Mouse (Mus musculus) forebrain, embryonic 12.5 days (tissue): Measurements from ENCODE around the gene Etfb. TPM values are rescaled to one million over a fixed set of nuclear protein-coding genes. Genes with fewer than 3 reads are reported as not detected.
A peak's percentile ranks its signal among the peaks of the same experiment; 100 is the strongest.

ENCODE experiments used
- ATAC-seq: fragments of 200-750 bp; cut with Nextera tagmentation; 2 replicates; pipeline ENCODE4 v1.8.0; 2017; ENCODE audit warnings: moderate TSS enrichment; ENCODE audit not compliant: low FRiP score
- H3K27ac ChIP-seq: fragments of 300-500 bp; sonication (generic); 2 replicates; pipeline ENCODE4 v1.5.1; 2016; ENCODE audit warnings: mild to moderate bottlenecking
- H3K27me3 ChIP-seq: fragments of 300-500 bp; sonication (generic); 2 replicates; pipeline ENCODE4 v1.6.1; 2016; ENCODE audit warnings: mild to moderate bottlenecking
- H3K36me3 ChIP-seq: fragments of 300-500 bp; sonication (generic); replicated peaks from 2 replicates; pipeline ENCODE4 v1.6.1; 2016; ENCODE audit warnings: mild to moderate bottlenecking
- H3K4me1 ChIP-seq: fragments of 300-500 bp; sonication (generic); 2 replicates; pipeline ENCODE4 v1.6.1; 2016
- H3K4me2 ChIP-seq: fragments of 300-500 bp; sonication (generic); 2 replicates; pipeline ENCODE4 v1.6.1; 2016; ENCODE audit warnings: mild to moderate bottlenecking, moderate library complexity
- H3K4me3 ChIP-seq: fragments of 300-500 bp; sonication (generic); replicated peaks from 2 replicates; pipeline ENCODE4 v1.5.1; 2016; ENCODE audit warnings: mild to moderate bottlenecking
- H3K9ac ChIP-seq: fragments of 300-500 bp; sonication (generic); 2 replicates; pipeline ENCODE4 v1.6.1; 2016; ENCODE audit warnings: mild to moderate bottlenecking
- H3K9me3 ChIP-seq: fragments of 300-500 bp; sonication (generic); 2 replicates; pipeline ENCODE4 v1.6.1; 2016
- WGBS: fragments of 180-500 bp; shearing (Covaris S2); methylation state at CpG from one replicate; pipeline ENCODE4 v1.1.7; 2016; 5-methylcytosine and 5-hydroxymethylcytosine counted together
- polyA plus RNA-seq: library from polyadenylated mRNA; unstranded; fragments of >200 nt; fragmentation: Nextera tagmentation; extraction: Ambion mirVana; gene quantifications from 2 replicates; pipeline ENCODE4 v1.2.1, GENCODE M21; 2016

The Etfb gene
- polyA plus RNA-seq, 1 experiment from 2014 or later, result 161 TPM

DNA sequence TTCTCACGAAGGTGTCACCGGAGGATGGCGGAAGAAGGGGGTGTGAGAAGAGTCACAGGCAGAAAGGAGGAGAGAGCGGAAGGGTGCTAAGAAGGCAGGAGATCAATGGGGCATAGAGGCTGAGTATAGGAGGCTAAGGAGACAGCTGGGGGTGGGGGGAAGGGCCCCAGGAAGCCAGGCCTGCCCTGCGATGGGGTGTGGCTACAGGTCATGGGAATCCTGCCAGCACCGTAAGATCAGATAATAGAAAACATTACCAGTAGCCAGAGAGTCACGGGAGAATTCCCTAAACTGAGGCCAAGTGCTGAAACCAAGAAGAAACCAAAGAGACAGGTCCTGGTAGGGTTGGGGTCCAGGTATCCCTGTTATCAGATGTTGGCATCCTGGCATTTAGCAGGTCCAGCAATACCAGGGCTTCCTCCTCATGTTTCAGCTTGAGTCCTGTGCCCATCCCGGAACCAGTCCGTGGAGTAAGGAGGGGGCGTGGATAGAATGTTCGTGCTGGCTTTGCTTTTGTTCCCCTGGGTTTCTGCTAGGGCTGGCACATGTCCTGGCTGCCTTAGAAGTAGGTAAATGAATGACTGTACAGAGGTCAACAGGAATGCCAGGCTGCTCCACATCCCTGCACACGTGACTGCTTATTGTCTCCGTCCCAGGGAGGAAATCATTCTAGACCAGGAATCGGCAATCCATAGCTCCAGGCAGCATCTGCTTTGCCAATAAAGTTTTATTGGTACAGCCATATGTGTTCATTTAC is 9.9 kb downstream of the Etfb start:
- no peak overlapping the region for H3K9ac ChIP-seq
- H3K27ac ChIP-seq, result no peak overlapping the region
- no peak overlapping the region for H3K4me2 ChIP-seq
- H3K4me3 ChIP-seq, result no peak overlapping the region
- H3K9me3 ChIP-seq, result no peaks in the 10 kb centered on the region
- no peaks in the 10 kb centered on the region for H3K4me1 ChIP-seq
- peaks cover 45% of the 10 kb centered on the region for H3K36me3 ChIP-seq
- no peak for ATAC-seq
- WGBS, result 91% methylated on average over 14 of the region's 14 CpGs
- H3K27me3 ChIP-seq, result no peaks in the 10 kb centered on the region

DNA sequence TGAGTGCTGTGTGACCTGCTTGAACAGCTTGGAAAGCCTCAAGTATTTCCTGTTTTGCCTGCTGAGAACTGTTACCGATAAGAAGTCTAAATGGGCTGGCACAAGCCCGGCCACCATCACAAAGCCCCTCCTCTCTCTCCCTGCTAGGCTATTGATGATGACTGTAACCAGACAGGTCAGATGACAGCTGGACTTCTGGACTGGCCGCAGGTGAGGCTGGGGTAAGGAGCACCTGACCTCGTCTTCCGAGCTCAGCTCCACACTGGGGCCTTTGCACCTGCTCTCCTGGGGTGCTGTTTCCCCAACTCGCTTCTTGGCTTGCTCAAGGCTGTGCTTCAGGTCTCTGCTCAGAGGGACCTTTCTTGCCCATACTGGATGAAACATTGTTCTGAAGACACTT is 10.5 kb downstream of the Etfb start:
- H3K36me3 ChIP-seq, result peaks cover 45% of the 10 kb centered on the region
- no peaks in the 10 kb centered on the region for H3K4me1 ChIP-seq
- no peak overlapping the region for H3K27ac ChIP-seq
- ATAC-seq, result no peak
- no peaks in the 10 kb centered on the region for H3K27me3 ChIP-seq
- no peak overlapping the region for H3K4me2 ChIP-seq
- no peaks in the 10 kb centered on the region for H3K9me3 ChIP-seq
- no peak overlapping the region for H3K4me3 ChIP-seq
- WGBS, result 90% methylated on average over 6 of the region's 6 CpGs
- H3K9ac ChIP-seq, result no peak overlapping the region

DNA sequence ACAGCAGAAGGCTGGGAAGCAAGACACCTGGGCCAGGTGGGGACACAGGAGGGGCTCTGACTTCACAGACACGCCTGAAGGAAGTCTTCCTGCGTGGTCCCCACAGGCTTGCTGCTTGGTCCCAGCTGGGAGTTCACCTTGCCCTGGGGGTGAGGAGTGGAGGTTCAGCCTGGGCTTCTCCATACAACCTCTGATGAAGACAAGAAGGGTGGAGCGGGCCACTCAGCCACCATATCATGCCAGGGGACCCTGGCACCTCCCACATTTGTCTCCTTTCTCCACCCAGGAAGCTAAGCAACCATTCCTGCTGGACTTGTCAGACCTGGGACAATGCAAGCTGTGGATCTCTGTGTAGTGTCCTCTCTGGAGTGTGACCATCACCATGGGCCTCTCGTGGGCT is 19.0 kb downstream of the Etfb start, which contains the start of gene Vsig10l:
Gene Vsig10l, plus strand, starts transcription at position 301 of the 400 bp plus-strand sequence.
- H3K4me2 ChIP-seq, result no peak within 1 kb of the TSS
- no peak within 1 kb of the TSS for H3K4me3 ChIP-seq
- 69% methylated on average over 4 of the region's 4 CpGs for WGBS

DNA sequence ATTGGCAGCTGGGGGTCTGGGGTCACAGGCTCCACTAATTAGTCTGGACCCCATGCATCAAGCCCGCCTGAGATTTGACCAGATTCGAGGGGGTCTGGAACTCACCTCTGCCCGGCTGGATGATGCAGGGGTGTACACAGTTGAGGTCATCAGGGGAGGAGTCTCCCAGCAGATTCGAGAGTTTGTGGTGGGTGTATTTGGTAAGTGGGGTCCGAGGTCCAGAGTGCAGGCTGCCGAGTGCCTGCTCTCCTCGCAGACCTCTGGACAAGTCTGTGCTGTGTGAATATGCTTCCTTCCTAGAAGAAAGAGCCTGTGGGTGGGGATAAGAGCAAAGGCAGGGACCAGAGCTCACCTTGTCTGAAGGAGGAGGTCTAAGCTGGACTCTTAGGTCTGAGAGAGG is 20.1 kb downstream of the Etfb start:
- Histone ChIP-seq H3K36me3 (no peaks in the 10 kb centered on the region), H3K4me2 (no peak overlapping the region), H3K9ac (no peak overlapping the region), H3K27me3 (peaks cover 27% of the 10 kb centered on the region), H3K27ac (no peak overlapping the region), H3K4me3 (no peak overlapping the region), H3K4me1 (peaks cover 18% of the 10 kb centered on the region), H3K9me3 (no peaks in the 10 kb centered on the region)
- WGBS, result 88% methylated on average over 7 of the region's 7 CpGs
- ATAC-seq, result no peak

More for the DNA sequence above, 19.0 kb downstream of the Etfb start, which contains the start of gene Vsig10l:
- no peak within 1 kb of the TSS for H3K9ac ChIP-seq
- H3K27ac ChIP-seq, result no peak within 1 kb of the TSS
- H3K27me3 ChIP-seq, result peaks cover 23% of the 10 kb centered on the region
- no peak for ATAC-seq
- H3K4me1 ChIP-seq, result peaks cover 18% of the 10 kb centered on the region
- H3K36me3 ChIP-seq, result peaks cover 1% of the 10 kb centered on the region; the same call in 1 of the 2 replicates
- no peaks in the 10 kb centered on the region for H3K9me3 ChIP-seq

DNA sequence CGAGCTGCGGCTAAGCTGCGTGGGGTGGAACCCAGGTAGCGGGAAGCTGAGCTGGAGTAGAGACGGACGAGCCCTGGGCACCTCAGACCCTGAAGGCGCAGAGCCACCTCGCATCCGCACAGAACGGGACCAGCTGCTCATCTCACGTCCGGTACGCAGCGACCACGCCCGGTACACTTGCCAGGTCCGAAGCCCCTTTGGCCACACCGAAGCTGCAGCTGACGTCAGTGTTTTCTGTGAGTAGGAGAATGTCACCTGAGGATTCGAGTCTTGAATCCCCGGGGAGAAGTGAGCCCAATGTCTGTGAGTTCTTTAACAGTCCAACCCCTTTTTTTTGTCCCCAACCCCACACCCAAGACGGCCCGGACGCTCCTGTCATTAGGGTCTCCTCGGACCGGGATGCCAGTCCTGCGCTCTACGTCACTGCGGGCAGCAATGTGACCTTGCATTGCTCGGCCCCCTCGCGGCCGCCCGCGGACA is 21.0 kb downstream of the Etfb start:
- Histone ChIP-seq H3K9me3 (no peaks in the 10 kb centered on the region), H3K4me1 (peaks cover 18% of the 10 kb centered on the region), H3K27ac (no peak overlapping the region), H3K36me3 (no peaks in the 10 kb centered on the region), H3K9ac (peak overlapping the region; percentile 47), H3K4me2 (peak overlapping the region; percentile 85), H3K4me3 (peak overlapping the region; percentile 46), H3K27me3 (peaks cover 27% of the 10 kb centered on the region)
- WGBS, result 6% methylated on average over 35 of the region's 35 CpGs
- ATAC-seq, result peak; percentile 12; the same call in 1 of the 2 replicates

DNA sequence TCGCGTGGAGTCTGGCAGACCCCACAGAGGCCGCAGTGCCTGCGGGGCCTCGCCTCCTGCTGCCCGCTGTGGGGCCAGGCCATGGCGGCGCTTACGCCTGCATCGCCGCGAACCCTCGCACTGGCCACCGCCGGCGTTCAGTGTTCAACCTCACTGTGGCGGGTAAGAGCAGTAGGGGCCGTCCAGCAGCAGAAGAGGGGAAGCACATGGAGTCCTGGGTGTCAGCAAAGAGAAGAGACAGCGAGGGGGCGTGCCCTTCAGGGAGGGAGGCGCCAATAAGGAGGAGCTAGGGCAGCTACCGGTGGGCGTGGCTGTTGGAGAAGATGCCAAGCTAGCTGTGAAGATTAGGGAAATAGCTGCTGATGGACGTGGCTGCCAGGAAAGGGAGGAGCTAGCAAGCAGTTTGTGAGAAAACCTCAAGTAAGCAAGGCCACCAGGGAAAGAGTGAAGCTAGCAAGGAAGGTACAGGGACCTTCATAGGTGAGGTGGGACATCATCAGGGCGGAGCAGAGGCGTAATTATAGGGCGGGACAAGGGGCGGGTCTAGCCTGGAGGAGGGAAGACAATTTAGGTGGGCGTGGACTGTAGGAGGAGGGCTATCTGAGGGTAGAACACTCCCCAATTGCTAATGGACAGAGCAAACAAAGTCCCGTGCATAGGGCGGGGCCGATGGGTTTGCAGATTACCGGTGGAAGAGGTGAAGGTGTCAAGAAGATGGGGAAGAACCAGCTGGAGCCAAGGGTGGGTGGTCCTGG is 21.6 kb downstream of the Etfb start:
- peak; percentile 84 for ATAC-seq
- no peaks in the 10 kb centered on the region for H3K36me3 ChIP-seq
- H3K9me3 ChIP-seq, result no peaks in the 10 kb centered on the region
- under 1% methylated on average over 32 of the region's 33 CpGs for WGBS
- peaks cover 18% of the 10 kb centered on the region for H3K4me1 ChIP-seq
- peaks cover 27% of the 10 kb centered on the region for H3K27me3 ChIP-seq
- peak overlapping the region; percentile 47 for H3K9ac ChIP-seq
- H3K27ac ChIP-seq, result no peak overlapping the region
- H3K4me3 ChIP-seq, result peak overlapping the region; percentile 46
- peak overlapping the region; percentile 85 for H3K4me2 ChIP-seq

DNA sequence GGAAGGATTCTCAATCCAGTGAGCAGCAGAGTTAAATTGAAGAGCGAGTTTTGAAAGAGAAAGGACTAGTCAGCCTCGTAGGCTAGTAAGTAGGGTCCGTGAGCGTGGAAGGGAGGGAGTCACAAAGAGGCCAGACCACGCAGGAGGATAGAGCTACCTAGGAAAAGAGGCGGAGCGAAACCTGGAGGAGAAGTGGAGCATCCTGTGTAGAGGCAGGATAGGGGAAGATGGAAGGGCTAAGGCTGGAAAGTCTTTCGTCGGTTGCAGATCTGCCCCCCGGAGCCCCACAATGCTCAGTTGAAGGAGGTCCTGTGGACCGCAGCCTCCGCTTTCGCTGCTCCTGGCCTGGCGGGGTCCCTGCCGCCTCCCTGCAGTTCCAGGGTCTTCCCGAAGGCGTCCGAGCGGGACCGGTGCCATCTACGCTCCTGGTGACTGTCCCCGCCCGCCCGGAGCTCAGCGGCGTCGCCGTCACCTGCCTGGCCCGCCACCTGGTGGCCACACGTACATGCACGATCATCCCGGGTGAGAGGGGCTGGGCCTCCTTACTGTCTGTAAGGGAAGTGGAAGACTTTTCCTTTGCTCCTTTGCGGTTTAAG is 22.3 kb downstream of the Etfb start:
- Histone ChIP-seq H3K36me3 (no peaks in the 10 kb centered on the region), H3K27ac (no peak overlapping the region), H3K4me1 (peaks cover 18% of the 10 kb centered on the region), H3K27me3 (peaks cover 27% of the 10 kb centered on the region), H3K9me3 (no peaks in the 10 kb centered on the region), H3K4me2 (peak overlapping the region; percentile 85), H3K9ac (peak overlapping the region; percentile 40), H3K4me3 (peak overlapping the region; percentile 46)
- WGBS, result under 1% methylated on average over 33 of the region's 33 CpGs
- peak; percentile 75 for ATAC-seq

DNA sequence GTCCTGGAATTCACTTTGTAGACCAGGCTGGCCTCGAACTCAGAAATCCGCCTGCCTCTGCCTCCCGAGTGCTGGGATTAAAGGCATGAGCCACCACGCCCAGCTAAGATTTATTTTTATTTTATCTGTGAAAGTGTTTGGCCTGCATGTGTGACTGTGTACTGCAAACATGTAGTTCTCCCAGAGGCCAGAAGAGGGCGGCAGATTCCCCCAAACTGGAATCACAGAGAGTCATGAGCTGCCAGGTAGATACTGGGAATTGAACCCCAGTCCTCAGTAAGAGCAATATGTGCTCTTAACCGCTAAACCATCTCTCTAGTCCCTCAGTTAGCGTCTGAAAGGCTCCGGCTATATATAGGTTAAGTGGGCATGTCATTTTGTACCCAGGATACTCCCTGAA is 26.5 kb downstream of the Etfb start:
- H3K4me1 ChIP-seq, result peaks cover 10% of the 10 kb centered on the region
- no peak for ATAC-seq
- H3K4me2 ChIP-seq, result no peak overlapping the region
- H3K36me3 ChIP-seq, result peaks cover 4% of the 10 kb centered on the region; the same call in 1 of the 2 replicates
- H3K4me3 ChIP-seq, result no peak overlapping the region
- peaks cover 7% of the 10 kb centered on the region for H3K27me3 ChIP-seq
- 40% methylated on average over 8 of the region's 8 CpGs for WGBS
- H3K27ac ChIP-seq, result no peak overlapping the region
- H3K9ac ChIP-seq, result no peak overlapping the region
- no peaks in the 10 kb centered on the region for H3K9me3 ChIP-seq

DNA sequence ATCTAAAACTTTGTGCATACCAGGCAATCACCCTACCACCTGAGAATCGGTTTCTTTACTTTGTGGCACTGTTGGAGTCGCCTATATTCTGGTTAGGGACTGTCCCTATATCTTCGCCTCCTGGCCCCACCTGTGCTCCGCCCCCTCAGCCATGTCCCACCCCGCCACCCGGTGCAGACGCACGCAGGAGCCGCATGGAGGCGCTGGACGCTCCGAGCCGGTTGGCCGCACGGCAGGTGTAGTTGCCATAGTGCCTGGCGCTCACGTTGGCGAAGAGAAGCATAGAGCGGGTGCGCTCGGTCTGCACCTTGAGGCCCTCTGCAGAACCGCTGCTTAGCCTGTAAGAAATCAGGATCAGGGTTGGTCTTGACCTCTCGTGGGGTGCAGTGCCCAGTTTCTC is 31.8 kb downstream of the Etfb start:
- Histone ChIP-seq H3K9ac (no peak overlapping the region), H3K4me3 (no peak overlapping the region), H3K9me3 (no peaks in the 10 kb centered on the region), H3K36me3 (peaks cover 17% of the 10 kb centered on the region), H3K27ac (no peak overlapping the region), H3K4me2 (no peak overlapping the region), H3K4me1 (peaks cover 11% of the 10 kb centered on the region), H3K27me3 (peaks cover 47% of the 10 kb centered on the region)
- ATAC-seq, result no peak
- WGBS, result 17% methylated on average over 23 of the region's 23 CpGs

DNA sequence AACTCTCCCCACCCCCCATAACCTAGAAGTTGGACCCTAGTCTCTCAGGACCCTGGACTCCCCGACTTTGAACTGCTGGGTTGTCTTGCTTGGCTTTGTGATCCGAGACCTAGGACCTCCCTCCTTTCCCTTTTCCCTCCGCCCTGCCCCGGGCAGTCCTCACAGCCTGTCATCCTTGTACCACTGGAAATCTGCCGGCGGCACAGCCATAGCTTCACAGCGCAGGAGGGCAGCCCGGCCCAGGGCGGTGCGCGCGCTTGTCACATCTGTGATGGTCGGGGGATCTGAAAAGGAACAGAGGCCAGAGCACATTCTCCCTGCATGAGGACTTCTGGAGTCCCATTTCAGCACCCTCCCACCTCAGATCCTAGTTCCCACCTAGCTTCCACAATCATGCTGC is 32.5 kb downstream of the Etfb start:
- H3K4me3 ChIP-seq, result no peak overlapping the region
- peaks cover 11% of the 10 kb centered on the region for H3K4me1 ChIP-seq
- no peak overlapping the region for H3K9ac ChIP-seq
- no peak overlapping the region for H3K4me2 ChIP-seq
- peaks cover 17% of the 10 kb centered on the region for H3K36me3 ChIP-seq
- WGBS, result 5% methylated on average over 13 of the region's 13 CpGs
- no peak overlapping the region for H3K27ac ChIP-seq
- H3K9me3 ChIP-seq, result no peaks in the 10 kb centered on the region
- ATAC-seq, result peak; percentile 24; the same call in 1 of the 2 replicates
- peaks cover 48% of the 10 kb centered on the region for H3K27me3 ChIP-seq

DNA sequence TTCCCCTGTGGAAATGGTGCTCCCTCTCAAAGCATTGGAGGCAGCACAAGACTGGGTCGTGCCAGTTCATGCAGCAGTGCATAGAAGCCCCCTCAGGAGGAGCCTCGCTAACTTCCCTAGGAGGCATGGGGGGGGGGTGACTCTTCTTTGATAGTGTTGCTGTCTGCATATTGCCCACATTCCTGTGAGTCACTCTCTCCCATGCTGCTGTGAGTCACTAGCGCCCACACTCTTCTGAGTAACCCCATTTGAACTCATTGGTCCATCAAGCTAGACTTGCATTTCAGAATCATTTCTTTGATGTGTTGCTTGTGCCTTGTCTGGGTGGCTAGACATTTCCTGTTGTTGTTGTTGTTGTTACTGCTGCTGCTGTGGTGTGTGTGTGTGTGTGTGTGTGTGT is 37.3 kb downstream of the Etfb start:
- WGBS, result 71% methylated on average over 3 of the region's 3 CpGs
- Histone ChIP-seq H3K4me1 (peaks cover 31% of the 10 kb centered on the region), H3K4me2 (no peak overlapping the region), H3K27ac (no peak overlapping the region), H3K9me3 (no peaks in the 10 kb centered on the region), H3K27me3 (peaks cover 37% of the 10 kb centered on the region), H3K36me3 (peaks cover 7% of the 10 kb centered on the region), H3K4me3 (no peak overlapping the region), H3K9ac (no peak overlapping the region)
- no peak for ATAC-seq

DNA sequence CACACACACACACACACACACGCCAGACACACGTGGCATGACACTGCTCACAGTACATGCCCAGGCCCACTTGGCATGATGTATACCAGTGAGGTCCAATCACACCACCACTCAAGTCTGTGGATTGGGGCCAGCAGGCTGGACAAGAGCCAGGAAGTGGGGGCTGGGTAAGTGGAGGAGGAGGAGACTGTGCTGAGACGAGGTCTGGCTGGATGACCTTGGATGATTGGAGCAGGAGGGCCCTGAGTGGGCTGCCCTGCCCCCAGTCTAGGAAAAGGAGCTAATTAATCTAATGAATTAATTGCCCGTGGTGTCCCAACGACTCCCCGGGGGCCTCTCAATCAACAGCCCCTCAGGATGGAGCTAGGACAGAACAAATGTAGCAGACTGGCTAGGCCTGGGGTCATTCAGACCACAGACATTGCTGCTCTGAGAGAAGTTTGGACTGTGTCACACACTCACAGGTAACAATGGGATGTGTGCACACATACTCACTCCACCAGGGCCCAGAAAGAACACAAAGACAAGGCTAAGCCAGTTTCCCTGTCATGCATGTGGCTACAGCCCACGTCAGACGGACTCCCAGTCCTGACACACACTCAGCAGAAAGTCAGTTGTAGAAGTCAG is 38.3 kb downstream of the Etfb start:
- no peak overlapping the region for H3K9ac ChIP-seq
- peaks cover 26% of the 10 kb centered on the region for H3K27me3 ChIP-seq
- no peak overlapping the region for H3K4me3 ChIP-seq
- WGBS, result 46% methylated on average over 8 of the region's 8 CpGs
- peaks cover 24% of the 10 kb centered on the region for H3K4me1 ChIP-seq
- ATAC-seq, result peak; percentile 51
- H3K27ac ChIP-seq, result no peak overlapping the region
- peaks cover 7% of the 10 kb centered on the region for H3K36me3 ChIP-seq
- no peak overlapping the region for H3K4me2 ChIP-seq
- no peaks in the 10 kb centered on the region for H3K9me3 ChIP-seq
